Mouse (Mus musculus) macrophage (primary cell): ENCODE measurements around the gene Lama5. TPM values are rescaled to one million over a fixed set of nuclear protein-coding genes. Genes with fewer than 3 reads are reported as not detected.
"Not testable (repeated sequence)": the region's sequence is repeated elsewhere in the genome, so short reads cannot be mapped to it uniquely, and the experiment has no call there.

Experiments
- H3K27ac ChIP-seq: fragments of 350-480 bp; formaldehyde crosslinking; 2 replicates; pipeline ENCODE4 v1.9.0; 2021
- H3K36me3 ChIP-seq: fragments of 350-480 bp; formaldehyde crosslinking; 2 replicates; pipeline ENCODE4 v1.9.0; 2021; ENCODE audit errors: inconsistent target
- H3K4me3 ChIP-seq: fragments of 350-480 bp; formaldehyde crosslinking; 2 replicates; pipeline ENCODE4 v1.9.0; 2021; ENCODE audit errors: inconsistent target
- H3K79me2 ChIP-seq: fragments of 350-480 bp; formaldehyde crosslinking; 2 replicates; pipeline ENCODE4 v1.9.0; 2021; ENCODE audit errors: inconsistent target
- WGBS: methylation state at CpG from one replicate; pipeline ENCODE4 v1.1.7; 2026; ENCODE audit warnings: inconsistent platforms; ENCODE audit not compliant: missing documents; 5-methylcytosine and 5-hydroxymethylcytosine counted together
- polyA plus RNA-seq: library from polyadenylated mRNA; stranded (reverse); fragments of 250-400 nt; gene quantifications from 3 replicates; pipeline ENCODE4 v1.2.4, GENCODE M21; 2018; ENCODE audit warnings: inconsistent platforms

The Lama5 gene
- polyA plus RNA-seq, 1 experiment from 2014 or later, result not detected

GRCm38 (mm10) chr2:180181542-180181941 lies 44.1 kb downstream of the Lama5 start:
- Histone ChIP-seq H3K4me3 (no peak overlapping the region), H3K36me3 (peaks cover 8% of the 10 kb centered on the region; the same call in 1 of the 2 replicates), H3K27ac (no peak overlapping the region), H3K79me2 (no peaks in the 10 kb centered on the region)
- 97% methylated on average over 9 of the region's 9 CpGs for WGBS

DNA sequence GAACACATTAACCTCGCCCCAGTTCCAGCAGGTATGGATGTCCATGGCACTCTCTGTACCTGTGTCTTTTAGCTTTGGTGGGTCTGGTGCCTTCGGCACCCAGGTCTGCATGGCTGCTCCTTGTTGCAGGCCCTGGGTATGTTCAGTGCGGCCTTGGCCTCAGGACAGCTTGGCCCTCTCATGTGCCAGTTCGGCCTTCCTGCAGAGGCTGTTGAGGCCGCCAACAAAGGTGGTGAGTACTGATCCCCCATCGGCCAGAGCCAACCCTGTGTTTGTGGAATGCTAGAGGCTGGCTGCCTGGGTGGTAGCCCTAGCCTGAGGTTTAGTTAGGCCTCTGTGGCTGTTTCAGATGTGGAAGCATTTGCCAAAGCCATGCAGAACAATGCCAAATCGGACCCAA lies 49.9 kb downstream of the Lama5 start:
- no peak overlapping the region for H3K4me3 ChIP-seq
- H3K27ac ChIP-seq, result no peak overlapping the region
- WGBS, result 99% methylated on average over 7 of the region's 7 CpGs
- H3K79me2 ChIP-seq, result peaks cover 30% of the 10 kb centered on the region
- H3K36me3 ChIP-seq, result peaks cover 34% of the 10 kb centered on the region; the same call in 1 of the 2 replicates

DNA sequence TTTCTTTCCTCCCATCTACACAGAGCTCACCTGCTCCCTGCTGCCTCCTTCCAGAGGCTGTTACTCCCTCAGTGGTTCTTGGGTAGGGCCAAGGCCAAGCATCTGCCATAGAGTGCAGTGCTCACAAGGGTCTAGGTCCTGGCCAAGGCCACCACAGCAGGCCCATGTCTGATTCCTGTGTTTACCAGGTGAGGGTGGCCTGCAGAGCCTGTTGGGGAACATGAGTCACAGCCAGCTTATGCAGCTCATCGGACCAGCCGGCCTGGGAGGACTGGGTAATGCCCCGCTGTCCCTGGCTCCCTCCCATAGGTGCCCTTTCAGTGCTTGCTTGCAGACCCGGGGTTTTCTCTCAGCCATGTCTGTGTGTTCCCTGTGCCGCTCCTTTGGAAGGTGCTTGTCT lies 51.5 kb downstream of the Lama5 start:
- Histone ChIP-seq H3K27ac (no peak overlapping the region), H3K4me3 (no peak overlapping the region), H3K36me3 (peaks cover 34% of the 10 kb centered on the region; the same call in 1 of the 2 replicates), H3K79me2 (peaks cover 30% of the 10 kb centered on the region)
- 95% methylated on average over 5 of the region's 5 CpGs for WGBS

- H3K27ac ChIP-seq, H3K4me3 ChIP-seq: not testable (repeated sequence)
- Histone ChIP-seq H3K36me3 (peaks cover 34% of the 10 kb centered on the region; the same call in 1 of the 2 replicates), H3K79me2 (peaks cover 30% of the 10 kb centered on the region)
- WGBS, result 99% methylated on average over 6 of the region's 8 CpGs
Measured at GRCm38 (mm10) chr2:180173711-180174110, 51.9 kb downstream of the Lama5 start.

GRCm38 (mm10) chr2:180173163-180173562 lies 52.5 kb downstream of the Lama5 start:
- Histone ChIP-seq H3K4me3 (peak overlapping the region; percentile 72; the same call in 1 of the 2 replicates), H3K36me3 (peaks cover 34% of the 10 kb centered on the region; the same call in 1 of the 2 replicates), H3K79me2 (peaks cover 30% of the 10 kb centered on the region), H3K27ac (no peak overlapping the region)
- WGBS, result 77% methylated on average over 4 of the region's 4 CpGs

GRCm38 (mm10) chr2:180172152-180172551 lies 53.5 kb downstream of the Lama5 start:
- 5% methylated on average over 7 of the region's 9 CpGs for WGBS
- Histone ChIP-seq H3K79me2 (peaks cover 30% of the 10 kb centered on the region), H3K4me3 (peak overlapping the region; percentile 72), H3K36me3 (peaks cover 32% of the 10 kb centered on the region; the same call in 1 of the 2 replicates), H3K27ac (peak overlapping the region; percentile 32; the same call in 1 of the 2 replicates)

GRCm38 (mm10) chr2:180171522-180172070 lies 54.1 kb downstream of the Lama5 start:
- H3K79me2 ChIP-seq, result peaks cover 30% of the 10 kb centered on the region
- H3K4me3 ChIP-seq, result peak overlapping the region; percentile 72
- H3K27ac ChIP-seq, result no peak overlapping the region
- H3K36me3 ChIP-seq, result peaks cover 26% of the 10 kb centered on the region; the same call in 1 of the 2 replicates
- 0% methylated on average over 71 of the region's 80 CpGs for WGBS

GRCm38 (mm10) chr2:180170806-180171521 lies 54.7 kb downstream of the Lama5 start, which contains the start of gene Adrm1:
Adrm1 (plus strand) TSS chr2:180171485.
- 6% methylated on average over 37 of the region's 41 CpGs for WGBS

DNA sequence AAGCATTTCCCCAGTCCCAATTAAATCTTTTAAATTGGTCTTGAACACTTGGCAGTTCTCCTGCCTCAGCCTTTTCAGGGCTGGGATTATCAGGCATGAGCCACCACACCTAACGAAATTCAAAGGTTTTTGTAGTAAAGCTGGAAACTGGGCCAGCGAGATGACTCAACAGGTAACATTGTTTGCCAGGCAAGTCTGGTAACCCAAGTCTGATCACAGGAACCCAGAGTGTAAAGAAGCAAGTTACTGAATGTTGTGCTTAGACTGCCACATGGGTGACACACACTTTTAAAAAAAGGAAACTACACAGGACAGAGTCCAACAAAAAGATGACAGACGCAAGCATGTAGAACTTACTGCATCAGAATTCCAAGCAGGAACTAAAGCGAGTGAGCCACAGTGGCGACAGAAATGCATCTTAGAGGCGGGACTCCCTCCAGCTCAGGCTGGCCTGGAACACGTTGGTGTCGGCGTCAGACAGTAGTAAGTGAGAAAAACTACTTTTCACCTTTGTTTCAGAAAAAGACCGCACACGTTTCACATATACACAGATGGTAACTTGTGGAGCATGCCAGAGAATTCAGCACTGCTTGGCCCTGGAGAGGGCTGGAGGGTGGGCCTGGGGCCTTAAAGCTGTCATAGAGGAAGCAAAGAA lies 55.4 kb downstream of the Lama5 start:
- Histone ChIP-seq H3K27ac (no peak overlapping the region), H3K4me3 (no peak overlapping the region), H3K36me3 (peaks cover 17% of the 10 kb centered on the region; the same call in 1 of the 2 replicates), H3K79me2 (peaks cover 30% of the 10 kb centered on the region)
- 97% methylated on average over 11 of the region's 11 CpGs for WGBS

More at GRCm38 (mm10) chr2:180170806-180171521, 54.7 kb downstream of the Lama5 start, which contains the start of gene Adrm1:
- Histone ChIP-seq H3K27ac (peak within 1 kb of the TSS; percentile 32; the same call in 1 of the 2 replicates), H3K4me3 (peak within 1 kb of the TSS; percentile 72), H3K79me2 (peaks cover 30% of the 10 kb centered on the region), H3K36me3 (peaks cover 23% of the 10 kb centered on the region; the same call in 1 of the 2 replicates)

DNA sequence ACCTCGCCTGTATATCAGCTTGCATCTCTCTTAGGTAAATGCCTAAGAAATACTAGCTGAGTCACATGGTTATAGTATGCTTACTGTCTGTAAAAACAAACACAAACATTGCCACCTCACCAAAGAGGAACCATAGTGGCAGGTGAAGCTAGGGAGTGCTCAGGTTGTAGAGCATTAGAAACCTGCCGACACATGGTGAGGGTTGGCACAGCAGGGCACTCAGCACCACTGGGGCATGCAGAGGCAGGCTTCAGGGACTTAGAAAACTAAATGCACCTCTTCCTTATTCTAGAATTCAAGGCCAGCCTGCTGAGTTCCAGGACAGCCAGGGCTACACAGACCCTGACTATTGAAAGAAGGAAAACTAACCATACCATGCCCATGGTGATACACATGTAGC lies 58.8 kb downstream of the Lama5 start:
- no peak overlapping the region for H3K27ac ChIP-seq
- H3K36me3 ChIP-seq, result no peaks in the 10 kb centered on the region
- peaks cover under 1% of the 10 kb centered on the region for H3K79me2 ChIP-seq
- H3K4me3 ChIP-seq, result no peak overlapping the region
- WGBS, result 94% methylated on average over 2 of the region's 2 CpGs

GRCm38 (mm10) chr2:180165855-180166254 lies 59.8 kb downstream of the Lama5 start:
- Histone ChIP-seq H3K4me3 (no peak overlapping the region), H3K79me2 (no peaks in the 10 kb centered on the region), H3K36me3 (peaks cover 6% of the 10 kb centered on the region; the same call in 1 of the 2 replicates), H3K27ac (no peak overlapping the region)
- 96% methylated on average over 2 of the region's 2 CpGs for WGBS

GRCm38 (mm10) chr2:180158627-180159026 lies 67.0 kb downstream of the Lama5 start:
- no peak overlapping the region for H3K27ac ChIP-seq
- no peak overlapping the region for H3K4me3 ChIP-seq
- H3K36me3 ChIP-seq, result peaks cover 47% of the 10 kb centered on the region
- WGBS, result 95% methylated on average over 3 of the region's 3 CpGs
- no peaks in the 10 kb centered on the region for H3K79me2 ChIP-seq

DNA sequence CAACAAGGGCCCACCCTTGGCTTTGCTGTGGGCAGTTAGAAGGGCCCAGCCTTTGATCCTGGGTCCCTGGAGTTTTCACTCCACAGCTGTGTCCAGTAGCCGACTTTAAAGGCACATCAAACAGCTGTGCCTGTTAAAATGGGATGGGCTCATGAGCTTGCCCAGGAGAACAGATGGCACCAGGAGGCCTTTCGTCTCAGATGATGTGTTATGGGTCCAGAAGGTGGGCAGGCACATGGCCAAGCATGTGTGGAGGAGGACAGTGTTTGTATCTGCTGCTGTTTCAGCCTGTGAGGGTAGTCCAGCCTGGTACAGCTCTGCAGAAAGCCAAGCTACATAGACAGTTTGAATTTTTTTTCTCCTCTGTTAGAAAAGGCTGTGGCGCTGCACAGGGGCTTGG lies 70.9 kb downstream of the Lama5 start:
- no peak overlapping the region for H3K4me3 ChIP-seq
- WGBS, result 91% methylated on average over 3 of the region's 3 CpGs
- peaks cover 69% of the 10 kb centered on the region for H3K36me3 ChIP-seq
- no peak overlapping the region for H3K27ac ChIP-seq
- no peaks in the 10 kb centered on the region for H3K79me2 ChIP-seq

- H3K36me3 ChIP-seq, result peaks cover 67% of the 10 kb centered on the region
- no peaks in the 10 kb centered on the region for H3K79me2 ChIP-seq
- no peak overlapping the region for H3K27ac ChIP-seq
- WGBS, result 95% methylated on average over 9 of the region's 9 CpGs
- no peak overlapping the region for H3K4me3 ChIP-seq
Measured at GRCm38 (mm10) chr2:180148551-180148950, 77.1 kb downstream of the Lama5 start.
